Mouse (Mus musculus): ENCODE measurements at regions not wholly inside any gene's neighbourhood (a gene's known extent, or its start where the extent isn't known, plus 50 kb on each side); places are given as distances from the start of the nearest gene placed in this dataset.

DNA sequence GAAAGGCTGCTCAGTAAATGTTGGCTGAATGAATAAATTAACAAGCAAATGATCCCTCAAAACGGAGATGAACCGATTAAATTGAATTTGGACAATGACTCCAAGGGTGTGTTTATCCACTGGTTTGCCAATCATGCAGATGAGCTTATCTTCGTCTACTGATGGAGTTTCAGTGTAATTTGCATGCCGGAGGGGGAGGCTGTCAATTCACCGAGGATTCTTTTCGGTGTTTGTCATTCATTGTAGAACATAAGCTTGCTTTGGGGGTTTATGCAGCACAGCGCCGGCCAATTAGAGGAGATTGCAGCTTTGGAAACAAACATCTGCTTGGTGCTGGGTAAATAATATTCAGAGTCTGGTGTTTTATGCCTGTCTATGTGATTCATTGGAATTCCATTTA is 132.7 kb downstream of the Otoa start:
- WGBS = 83% methylated on average over 8 of the region's 8 CpGs
- no peak overlapping the region for H3K4me3 ChIP-seq
- H3K9me3 ChIP-seq = no peaks in the 10 kb centered on the region
- no peaks in the 10 kb centered on the region for H3K36me3 ChIP-seq
- no peaks in the 10 kb centered on the region for H3K4me1 ChIP-seq
- DNase-seq (ENCODE audit: low spot score) = no peak
- no peaks in the 10 kb centered on the region for H3K27me3 ChIP-seq (ENCODE audit: insufficient read depth, poor library complexity, severe bottlenecking)
- H3K27ac ChIP-seq = no peak overlapping the region

DNA sequence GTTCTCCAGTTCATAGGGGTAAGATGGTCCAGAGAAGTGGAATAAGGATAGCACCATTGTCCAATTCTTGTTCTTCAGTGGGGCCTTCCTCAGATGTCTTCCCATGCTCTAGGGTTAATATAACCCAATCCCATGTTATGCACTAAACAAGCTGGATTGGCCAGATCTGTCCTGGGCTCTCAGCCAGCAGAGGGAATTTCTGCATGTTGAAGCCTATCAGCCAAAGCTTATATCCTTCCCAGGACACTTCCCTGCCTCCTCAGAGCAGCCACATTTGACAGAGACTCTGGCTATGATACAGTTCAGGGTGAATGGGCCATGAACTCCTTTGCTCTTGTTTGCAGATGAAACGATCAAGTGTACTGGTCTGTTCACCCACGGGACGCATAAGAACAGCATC is 133.6 kb downstream of the Otoa start:
- no peak for DNase-seq (ENCODE audit: low spot score)
- H3K4me3 ChIP-seq = no peak overlapping the region
- no peaks in the 10 kb centered on the region for H3K9me3 ChIP-seq
- no peak overlapping the region for H3K27ac ChIP-seq
- H3K27me3 ChIP-seq (ENCODE audit: insufficient read depth, poor library complexity, severe bottlenecking) = no peaks in the 10 kb centered on the region
- H3K36me3 ChIP-seq = no peaks in the 10 kb centered on the region
- 78% methylated on average over 3 of the region's 3 CpGs for WGBS
- no peaks in the 10 kb centered on the region for H3K4me1 ChIP-seq

- no peak for DNase-seq (ENCODE audit: low spot score)
- WGBS = 65% methylated on average over 1 of the region's 1 CpGs
- H3K27ac ChIP-seq = no peak overlapping the region
- H3K4me3 ChIP-seq = no peak overlapping the region
- H3K4me1 ChIP-seq = no peaks in the 10 kb centered on the region
- H3K9me3 ChIP-seq = no peaks in the 10 kb centered on the region
- H3K36me3 ChIP-seq = no peaks in the 10 kb centered on the region
- no peaks in the 10 kb centered on the region for H3K27me3 ChIP-seq (ENCODE audit: insufficient read depth, poor library complexity, severe bottlenecking)
Observed at GRCm38 (mm10) chr7:121215735-121216134, 134.3 kb downstream of the Otoa start.

- WGBS = 89% methylated on average over 10 of the region's 10 CpGs
Observed at GRCm38 (mm10) chr7:121218031-121218430, 136.6 kb downstream of the Otoa start.

GRCm38 (mm10) chr7:121221158-121221557 is 139.7 kb downstream of the Otoa start:
- Histone ChIP-seq H3K9me3 (no peaks in the 10 kb centered on the region), H3K4me1 (no peaks in the 10 kb centered on the region), H3K4me3 (no peak overlapping the region), H3K36me3 (no peaks in the 10 kb centered on the region), H3K27me3 (ENCODE audit: insufficient read depth, poor library complexity, severe bottlenecking) (no peaks in the 10 kb centered on the region), H3K27ac (no peak overlapping the region)
- DNase-seq (ENCODE audit: low spot score) = no peak
- WGBS = 87% methylated on average over 7 of the region's 7 CpGs

More at GRCm38 (mm10) chr7:121218031-121218430, 136.6 kb downstream of the Otoa start:
- Histone ChIP-seq H3K9me3 (no peaks in the 10 kb centered on the region), H3K4me1 (no peaks in the 10 kb centered on the region), H3K27me3 (ENCODE audit: insufficient read depth, poor library complexity, severe bottlenecking) (no peaks in the 10 kb centered on the region), H3K4me3 (no peak overlapping the region), H3K27ac (no peak overlapping the region), H3K36me3 (no peaks in the 10 kb centered on the region)
- peak; percentile 58 for DNase-seq (ENCODE audit: low spot score)

DNA sequence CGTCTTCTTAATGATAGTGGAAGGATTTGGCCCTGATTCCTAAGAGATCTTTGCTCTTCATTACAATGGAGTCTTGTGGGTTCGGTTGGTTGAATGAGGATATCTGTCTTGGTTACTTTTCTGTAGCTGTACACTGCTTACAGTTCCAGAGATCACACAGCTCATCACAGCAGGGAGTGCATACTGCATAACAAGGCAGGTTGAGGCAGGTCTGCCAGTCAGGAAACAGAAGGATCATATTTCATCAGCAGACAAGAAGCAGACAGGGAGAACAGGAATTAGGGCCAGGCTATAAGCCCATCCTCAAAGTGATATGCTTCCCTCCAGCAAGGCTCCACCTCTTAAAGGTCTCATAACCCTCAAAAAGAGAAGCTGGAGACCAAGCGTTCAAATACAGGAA is 150.4 kb downstream of the Otoa start:
- Histone ChIP-seq H3K4me3 (no peak overlapping the region), H3K27ac (no peak overlapping the region), H3K36me3 (no peaks in the 10 kb centered on the region), H3K9me3 (no peaks in the 10 kb centered on the region), H3K4me1 (no peaks in the 10 kb centered on the region), H3K27me3 (ENCODE audit: insufficient read depth, poor library complexity, severe bottlenecking) (no peaks in the 10 kb centered on the region)
- peak; percentile 42 for DNase-seq (ENCODE audit: low spot score)
- WGBS = 73% methylated on average over 3 of the region's 3 CpGs

DNA sequence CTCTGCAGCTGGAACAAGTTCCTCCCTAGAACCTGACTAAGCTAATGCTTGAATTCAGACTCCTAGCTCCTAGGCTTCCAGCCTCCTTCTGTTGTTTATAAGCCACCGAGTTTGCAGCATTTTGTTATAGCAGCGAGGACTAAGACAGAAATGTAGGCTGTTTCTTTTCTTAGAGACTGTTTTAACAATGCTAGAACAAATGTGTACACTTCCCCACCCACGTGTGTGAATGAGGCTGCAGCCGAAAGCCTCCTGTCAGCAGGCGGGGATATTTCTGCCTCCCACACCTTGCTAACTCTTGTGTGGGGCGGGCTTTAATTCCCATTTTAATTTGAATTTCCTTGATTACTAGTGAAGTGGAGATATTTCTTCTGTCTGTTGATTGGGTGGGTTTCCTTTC is 153.4 kb downstream of the Otoa start:
- 68% methylated on average over 6 of the region's 6 CpGs for WGBS
- H3K9me3 ChIP-seq = no peaks in the 10 kb centered on the region
- H3K4me3 ChIP-seq = no peak overlapping the region
- peaks cover 4% of the 10 kb centered on the region; the same call in 1 of the 2 replicates for H3K4me1 ChIP-seq
- DNase-seq (ENCODE audit: low spot score) = peak; percentile 45
- H3K27ac ChIP-seq = no peak overlapping the region
- no peaks in the 10 kb centered on the region for H3K27me3 ChIP-seq (ENCODE audit: insufficient read depth, poor library complexity, severe bottlenecking)
- no peaks in the 10 kb centered on the region for H3K36me3 ChIP-seq

- Histone ChIP-seq H3K27ac (no peak overlapping the region), H3K27me3 (ENCODE audit: insufficient read depth, poor library complexity, severe bottlenecking) (no peaks in the 10 kb centered on the region), H3K4me1 (peaks cover 8% of the 10 kb centered on the region; the same call in 1 of the 2 replicates), H3K36me3 (no peaks in the 10 kb centered on the region), H3K9me3 (no peaks in the 10 kb centered on the region), H3K4me3 (no peak overlapping the region)
- peak; percentile 63 for DNase-seq (ENCODE audit: low spot score)
- WGBS = 47% methylated on average over 6 of the region's 6 CpGs
Observed at GRCm38 (mm10) chr7:121239731-121240130, 151.9 kb upstream of the Hs3st2 start.

DNA sequence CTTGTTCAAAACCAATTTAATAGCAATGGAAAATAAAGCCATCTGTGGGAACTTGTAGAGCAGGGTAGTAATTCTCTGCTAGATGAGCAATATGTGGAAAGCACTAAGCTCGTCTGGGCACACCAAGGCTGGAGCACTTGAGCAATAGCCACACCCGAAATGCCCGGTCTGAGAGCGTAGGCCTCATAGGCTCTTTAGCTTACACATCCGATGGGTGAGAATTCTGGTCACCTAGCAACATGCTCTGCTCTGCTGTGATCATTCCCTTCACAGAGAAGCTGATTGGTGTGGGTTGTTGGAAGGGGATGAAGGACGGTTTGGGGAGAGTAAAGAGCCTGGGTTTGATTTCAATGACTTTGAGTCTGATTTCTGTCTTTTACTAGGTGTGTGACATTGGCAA is 143.8 kb upstream of the Hs3st2 start:
- H3K27me3 ChIP-seq (ENCODE audit: insufficient read depth, poor library complexity, severe bottlenecking) = no peaks in the 10 kb centered on the region
- no peak overlapping the region for H3K4me3 ChIP-seq
- 82% methylated on average over 6 of the region's 6 CpGs for WGBS
- no peaks in the 10 kb centered on the region for H3K36me3 ChIP-seq
- DNase-seq (ENCODE audit: low spot score) = no peak
- no peak overlapping the region for H3K27ac ChIP-seq
- H3K4me1 ChIP-seq = no peaks in the 10 kb centered on the region
- no peaks in the 10 kb centered on the region for H3K9me3 ChIP-seq

GRCm38 (mm10) chr7:121257466-121257865 is 134.2 kb upstream of the Hs3st2 start:
- Histone ChIP-seq H3K27ac (no peak overlapping the region), H3K9me3 (no peaks in the 10 kb centered on the region), H3K27me3 (ENCODE audit: insufficient read depth, poor library complexity, severe bottlenecking) (peaks cover 6% of the 10 kb centered on the region; the same call in 1 of the 2 replicates), H3K4me3 (no peak overlapping the region), H3K4me1 (no peaks in the 10 kb centered on the region), H3K36me3 (no peaks in the 10 kb centered on the region)
- peak; percentile 25 for DNase-seq (ENCODE audit: low spot score)
- WGBS = 80% methylated on average over 2 of the region's 2 CpGs

DNA sequence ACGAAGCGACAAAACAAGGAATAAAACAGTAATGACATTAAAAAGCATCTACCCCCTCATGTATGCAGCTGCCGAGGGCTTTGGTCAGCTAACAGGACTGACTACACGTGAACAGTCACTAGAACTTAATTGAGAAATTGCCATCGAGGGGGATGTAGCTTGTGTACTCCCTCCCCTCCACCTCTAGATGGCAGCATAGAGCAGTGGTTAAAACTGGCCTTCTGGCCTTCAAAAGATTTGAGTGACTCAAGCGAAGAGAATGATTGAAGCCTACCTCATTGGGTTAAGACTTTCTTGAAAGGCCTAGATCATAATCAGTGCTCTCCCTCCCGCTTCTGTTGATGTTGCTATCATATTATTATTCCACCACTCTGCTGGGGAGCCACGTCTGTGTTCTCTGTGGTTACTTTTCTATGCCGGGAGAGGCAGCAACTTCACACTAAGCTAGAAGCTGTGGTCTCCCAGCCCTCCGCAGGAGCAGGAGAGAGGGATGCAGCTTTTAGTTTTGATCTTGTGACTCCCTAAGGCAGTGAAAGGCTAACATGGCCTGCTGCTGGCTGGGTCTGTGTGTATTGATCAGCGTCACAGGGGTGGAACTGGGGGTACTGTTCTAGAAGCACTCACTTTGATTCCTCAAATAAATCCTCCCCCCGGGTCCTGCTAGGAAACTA is 132.7 kb upstream of the Hs3st2 start:
- WGBS = 47% methylated on average over 12 of the region's 12 CpGs
- H3K27ac ChIP-seq = no peak overlapping the region
- no peaks in the 10 kb centered on the region for H3K36me3 ChIP-seq
- H3K4me3 ChIP-seq = no peak overlapping the region
- peaks cover 6% of the 10 kb centered on the region; the same call in 1 of the 2 replicates for H3K27me3 ChIP-seq (ENCODE audit: insufficient read depth, poor library complexity, severe bottlenecking)
- DNase-seq (ENCODE audit: low spot score) = no peak
- no peaks in the 10 kb centered on the region for H3K4me1 ChIP-seq
- H3K9me3 ChIP-seq = no peaks in the 10 kb centered on the region

DNA sequence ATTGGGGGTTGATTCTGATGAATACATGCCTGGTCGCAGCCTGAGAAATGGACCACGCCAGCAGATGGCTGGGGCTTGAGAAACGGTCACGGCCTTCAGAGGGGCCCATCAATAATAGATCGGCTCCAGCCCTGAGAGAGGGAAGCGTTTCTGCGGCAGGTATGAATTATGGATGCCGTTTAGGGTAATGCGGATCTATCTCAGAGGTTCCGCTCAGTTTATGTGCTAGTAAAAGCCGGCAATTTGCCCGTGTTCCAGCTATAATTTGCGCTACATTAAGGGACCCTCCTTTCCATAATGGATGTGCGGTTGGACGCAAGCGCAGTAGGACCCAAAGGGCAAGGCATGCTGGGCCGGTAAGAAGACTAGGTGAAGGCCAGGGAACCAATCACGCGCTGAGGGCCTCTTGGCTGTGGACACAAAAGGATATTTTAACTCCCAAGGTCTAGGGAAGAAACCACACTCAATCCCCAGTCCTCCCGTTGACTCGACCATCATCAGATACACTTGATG is 132.1 kb upstream of the Hs3st2 start:
- peaks cover 6% of the 10 kb centered on the region; the same call in 1 of the 2 replicates for H3K27me3 ChIP-seq (ENCODE audit: insufficient read depth, poor library complexity, severe bottlenecking)
- no peak for DNase-seq (ENCODE audit: low spot score)
- H3K9me3 ChIP-seq = no peaks in the 10 kb centered on the region
- no peak overlapping the region for H3K27ac ChIP-seq
- 90% methylated on average over 21 of the region's 21 CpGs for WGBS
- no peaks in the 10 kb centered on the region for H3K4me1 ChIP-seq
- H3K36me3 ChIP-seq = no peaks in the 10 kb centered on the region
- no peak overlapping the region for H3K4me3 ChIP-seq

DNA sequence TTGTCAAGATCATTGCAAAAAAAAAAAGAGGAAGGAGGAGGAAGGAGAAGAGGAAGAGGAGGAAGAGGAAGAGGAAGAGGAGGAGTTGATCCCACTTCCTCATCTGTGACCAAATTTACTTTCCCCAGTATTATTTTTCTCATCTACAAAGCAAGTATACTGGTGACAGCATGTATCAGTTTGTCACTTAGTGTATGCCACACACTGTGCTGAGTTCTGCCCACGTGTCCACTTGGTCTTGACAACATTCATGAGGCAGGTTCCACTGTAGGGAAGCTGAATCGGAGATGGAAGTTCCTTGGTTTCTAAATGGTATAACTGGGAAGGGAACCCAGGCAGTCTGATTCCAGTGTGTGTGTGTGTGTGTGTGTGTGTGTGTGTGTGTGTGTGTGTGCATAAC is 122.3 kb upstream of the Hs3st2 start:
- no peak overlapping the region for H3K4me3 ChIP-seq
- WGBS = 76% methylated on average over 2 of the region's 2 CpGs

DNA sequence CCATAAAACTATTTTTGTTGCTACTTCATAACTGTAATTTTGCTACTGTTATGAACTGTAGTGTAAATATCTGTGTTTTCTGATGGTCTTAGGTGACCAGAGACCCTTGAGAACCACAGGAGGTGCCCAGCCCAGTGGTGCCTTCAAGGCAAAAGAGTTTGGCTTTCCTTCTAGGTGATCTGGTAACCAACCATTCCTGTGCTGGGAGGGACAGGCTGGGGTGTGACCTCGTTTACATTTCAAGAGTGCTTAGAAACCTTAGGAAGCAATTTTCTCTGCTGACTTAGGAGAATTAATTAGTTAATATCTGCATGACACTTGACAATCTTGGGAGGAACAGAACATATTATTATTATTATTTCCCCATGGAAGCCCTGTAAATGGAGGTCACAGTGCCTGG is 111.1 kb upstream of the Hs3st2 start:
- Histone ChIP-seq H3K27ac (no peak overlapping the region), H3K27me3 (ENCODE audit: insufficient read depth, poor library complexity, severe bottlenecking) (no peaks in the 10 kb centered on the region), H3K4me3 (no peak overlapping the region), H3K36me3 (no peaks in the 10 kb centered on the region), H3K9me3 (no peaks in the 10 kb centered on the region), H3K4me1 (no peaks in the 10 kb centered on the region)
- no peak for DNase-seq (ENCODE audit: low spot score)
- WGBS = 39% methylated on average over 1 of the region's 1 CpGs

More for the DNA sequence above, 122.3 kb upstream of the Hs3st2 start:
- no peaks in the 10 kb centered on the region for H3K36me3 ChIP-seq
- no peaks in the 10 kb centered on the region for H3K4me1 ChIP-seq
- DNase-seq (ENCODE audit: low spot score) = no peak
- H3K27ac ChIP-seq = no peak overlapping the region
- no peaks in the 10 kb centered on the region for H3K9me3 ChIP-seq
- no peaks in the 10 kb centered on the region for H3K27me3 ChIP-seq (ENCODE audit: insufficient read depth, poor library complexity, severe bottlenecking)
